Mouse (Mus musculus) olfactory bulb, adult 2 months (tissue): ENCODE results near the gene Sesn2.

Source experiments
- CTCF ChIP-seq: fragments of 200-500 bp; IDR thresholded peaks from 2 replicates; pipeline ENCODE4 v1.5.1; 2012; ENCODE audit warnings: low read depth, mild to moderate bottlenecking, low read length, moderate library complexity; ENCODE audit not compliant: insufficient read depth
- POLR2A ChIP-seq: fragments of 200-500 bp; IDR thresholded peaks from 2 replicates; pipeline ENCODE4 v1.6.1; 2012; ENCODE audit warnings: mild to moderate bottlenecking, low read depth, low read length, moderate library complexity; ENCODE audit not compliant: insufficient read depth

DNA sequence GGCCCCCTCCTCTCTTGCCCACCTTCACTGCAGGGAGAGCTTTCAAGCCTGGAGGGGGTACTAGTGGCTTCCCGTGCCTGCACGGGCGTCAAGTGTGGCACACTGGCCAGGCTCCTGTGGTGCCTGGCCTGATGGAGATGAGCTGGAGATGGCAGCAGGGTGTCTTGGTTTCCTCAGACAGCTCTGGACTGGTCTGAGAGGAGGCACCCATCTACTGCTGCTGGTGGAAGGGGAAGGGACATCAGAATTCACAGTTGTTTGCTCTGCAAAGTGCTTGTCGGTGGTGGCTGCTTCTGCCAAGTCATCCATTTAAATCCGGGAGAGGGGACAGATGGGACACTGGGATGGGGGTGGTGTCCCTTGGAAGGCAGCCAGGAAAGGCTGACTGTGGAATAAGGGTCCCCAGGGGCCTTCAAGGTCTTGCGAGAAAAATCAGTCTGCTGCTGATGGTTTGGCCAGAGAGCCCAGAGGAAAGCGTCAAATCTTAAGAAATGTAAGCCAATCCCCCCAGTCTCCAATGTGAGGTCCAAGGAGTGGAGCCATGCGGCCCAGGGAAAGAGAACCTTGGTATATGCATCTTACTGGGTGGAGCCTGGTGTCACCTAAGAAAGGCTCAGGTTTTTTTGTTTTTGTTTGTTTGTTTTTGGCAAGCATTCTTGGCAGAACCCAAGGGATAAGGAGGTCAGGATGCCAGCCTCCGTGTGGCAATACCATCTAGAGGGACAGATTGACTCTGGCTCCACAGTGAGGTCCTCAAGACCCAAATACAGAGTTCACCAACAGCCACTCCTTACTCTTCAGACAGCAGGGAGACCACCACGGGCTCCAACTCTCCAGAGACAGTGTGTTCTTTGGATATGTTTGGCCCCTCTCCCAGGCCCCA, 17.9 kb downstream of the Sesn2 start:
- no peak for TF ChIP-seq CTCF
- TF ChIP-seq POLR2A = no peak
